Mouse (Mus musculus): Measurements from ENCODE around the gene Gm10563. TPM values are rescaled to one million over a fixed set of nuclear protein-coding genes. Genes with fewer than 3 reads are reported as not detected.

Gene Gm10563
- polyA plus RNA-seq, 1 experiment from 2014 or later, result not detected

- Histone ChIP-seq H3K4me1 (ENCODE audit: control insufficient read depth, insufficient read depth, low read length) (peaks cover 19% of the 10 kb centered on the region; the same call in 1 of the 2 replicates), H3K4me3 (ENCODE audit: low read depth, low read length) (peak overlapping the region; percentile 24), H3K9ac (ENCODE audit: low read length) (peak overlapping the region; percentile 14), H3K27ac (ENCODE audit: low read depth, low read length) (no peak overlapping the region), H3K4me2 (ENCODE audit: low read depth) (peak overlapping the region; percentile 32), H3K9me3 (ENCODE audit: control insufficient read depth, low read length) (no peaks in the 10 kb centered on the region), H3K36me3 (ENCODE audit: control insufficient read depth, insufficient read depth, low read length) (peaks cover 8% of the 10 kb centered on the region), H3K27me3 (ENCODE audit: control insufficient read depth, insufficient read depth, low read length) (peaks cover 53% of the 10 kb centered on the region)
- ATAC-seq (ENCODE audit: insufficient read depth, low FRiP score, low TSS enrichment) (no peak), DNase-seq (ENCODE audit: low spot score) (peak; percentile 54)
- 2% methylated on average over 52 of the region's 52 CpGs for WGBS
These were observed 9.5 kb upstream of the Gm10563 start for GRCm38 (mm10) chr4:155654456-155655298.

DNA sequence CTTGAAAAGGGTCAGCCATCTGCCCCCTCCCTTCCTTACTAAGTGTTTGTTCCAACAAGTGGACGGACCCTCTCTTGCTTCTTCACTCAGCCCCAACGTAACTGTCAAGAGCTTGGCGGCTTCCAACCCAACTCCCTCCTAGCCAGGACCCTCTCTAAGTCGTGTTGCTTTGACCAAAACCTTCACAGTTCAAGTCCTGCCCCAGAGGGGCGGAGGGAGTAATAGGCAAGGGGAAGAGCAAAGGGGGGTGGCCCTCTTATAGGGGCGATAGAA, 8.9 kb upstream of the Gm10563 start:
- Histone ChIP-seq H3K4me3 (ENCODE audit: low read depth, low read length) (peak overlapping the region; percentile 24), H3K4me2 (ENCODE audit: low read depth) (peak overlapping the region; percentile 32; the same call in 1 of the 2 replicates), H3K9me3 (ENCODE audit: control insufficient read depth, low read length) (no peaks in the 10 kb centered on the region), H3K27me3 (ENCODE audit: control insufficient read depth, insufficient read depth, low read length) (peaks cover 53% of the 10 kb centered on the region), H3K9ac (ENCODE audit: low read length) (no peak overlapping the region), H3K27ac (ENCODE audit: low read depth, low read length) (no peak overlapping the region), H3K36me3 (ENCODE audit: control insufficient read depth, insufficient read depth, low read length) (peaks cover 12% of the 10 kb centered on the region), H3K4me1 (ENCODE audit: control insufficient read depth, insufficient read depth, low read length) (peaks cover 19% of the 10 kb centered on the region; the same call in 1 of the 2 replicates)
- ATAC-seq (ENCODE audit: insufficient read depth, low FRiP score, low TSS enrichment), result no peak
- no peak for DNase-seq (ENCODE audit: low spot score)
- WGBS, result 2% methylated on average over 6 of the region's 6 CpGs

DNA sequence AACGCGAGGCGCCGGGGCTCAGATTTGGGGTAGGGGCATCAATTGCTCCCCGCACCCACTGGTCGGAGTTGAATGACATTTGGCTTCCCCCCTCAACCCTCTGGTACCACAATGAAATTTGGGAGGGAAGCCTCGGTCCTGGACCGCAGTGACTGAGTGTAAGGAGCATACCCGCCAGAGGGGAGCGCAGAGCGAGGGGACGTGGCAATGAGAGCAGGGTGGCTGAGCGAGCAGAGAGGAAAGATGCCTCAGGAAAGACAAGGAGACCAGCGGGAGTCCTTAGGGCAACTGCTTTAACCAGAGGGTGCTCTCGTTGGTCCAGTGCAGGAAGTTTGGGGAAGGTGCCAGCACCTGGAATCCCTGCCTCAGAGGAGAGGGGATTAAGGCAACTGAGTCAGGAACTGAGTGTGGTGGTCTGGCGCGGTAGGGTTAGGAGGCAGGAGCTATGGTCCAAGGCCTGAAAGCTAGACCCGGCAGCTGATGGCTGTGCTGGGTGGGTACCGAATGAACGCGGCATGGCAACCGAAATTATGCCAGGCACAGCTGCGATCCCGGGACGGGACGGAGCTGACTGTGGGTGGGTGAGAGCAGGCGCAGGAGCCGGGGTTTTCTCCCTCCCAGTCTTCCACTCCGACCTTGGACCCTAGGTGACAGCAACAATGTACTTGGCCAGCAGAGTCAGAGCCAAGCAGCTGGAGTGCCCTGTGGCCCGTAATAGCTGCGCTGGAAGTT, 8.4 kb upstream of the Gm10563 start:
- ATAC-seq (ENCODE audit: insufficient read depth, low FRiP score, low TSS enrichment), result no peak; the same call in 1 of the 2 replicates
- peaks cover 15% of the 10 kb centered on the region for H3K36me3 ChIP-seq (ENCODE audit: control insufficient read depth, insufficient read depth, low read length)
- 2% methylated on average over 31 of the region's 31 CpGs for WGBS

GRCm38 (mm10) chr4:155653086-155653450, 7.9 kb upstream of the Gm10563 start, which contains the start of gene Mmp23:
TSS of gene Mmp23 (minus strand) at chr4:155653384.
- H3K9me3 ChIP-seq (ENCODE audit: control insufficient read depth, low read length), result no peaks in the 10 kb centered on the region
- H3K4me3 ChIP-seq (ENCODE audit: low read depth, low read length), result peak within 1 kb of the TSS; percentile 31
- peak within 1 kb of the TSS; percentile 49 for H3K9ac ChIP-seq (ENCODE audit: low read length)
- H3K4me2 ChIP-seq (ENCODE audit: low read depth), result peak within 1 kb of the TSS; percentile 59
- WGBS, result under 1% methylated on average over 33 of the region's 33 CpGs
- H3K27me3 ChIP-seq (ENCODE audit: control insufficient read depth, insufficient read depth, low read length), result peaks cover 53% of the 10 kb centered on the region
- peak; percentile 72 for DNase-seq (ENCODE audit: low spot score)
- H3K27ac ChIP-seq (ENCODE audit: low read depth, low read length), result no peak within 1 kb of the TSS
- peaks cover 20% of the 10 kb centered on the region for H3K36me3 ChIP-seq (ENCODE audit: control insufficient read depth, insufficient read depth, low read length)
- peak; percentile 64; the same call in 1 of the 2 replicates for ATAC-seq (ENCODE audit: insufficient read depth, low FRiP score, low TSS enrichment)
- H3K4me1 ChIP-seq (ENCODE audit: control insufficient read depth, insufficient read depth, low read length), result peaks cover 19% of the 10 kb centered on the region; the same call in 1 of the 2 replicates

More for the DNA sequence above, 8.4 kb upstream of the Gm10563 start:
- peak overlapping the region; percentile 31 for H3K4me3 ChIP-seq (ENCODE audit: low read depth, low read length)
- no peaks in the 10 kb centered on the region for H3K9me3 ChIP-seq (ENCODE audit: control insufficient read depth, low read length)
- H3K4me1 ChIP-seq (ENCODE audit: control insufficient read depth, insufficient read depth, low read length), result peaks cover 19% of the 10 kb centered on the region; the same call in 1 of the 2 replicates
- no peak overlapping the region for H3K27ac ChIP-seq (ENCODE audit: low read depth, low read length)
- DNase-seq (ENCODE audit: low spot score), result peak; percentile 59
- peak overlapping the region; percentile 49 for H3K9ac ChIP-seq (ENCODE audit: low read length)
- H3K4me2 ChIP-seq (ENCODE audit: low read depth), result peak overlapping the region; percentile 59
- H3K27me3 ChIP-seq (ENCODE audit: control insufficient read depth, insufficient read depth, low read length), result peaks cover 53% of the 10 kb centered on the region

- H3K4me1 ChIP-seq (ENCODE audit: control insufficient read depth, insufficient read depth, low read length), result peaks cover 19% of the 10 kb centered on the region; the same call in 1 of the 2 replicates
- H3K27ac ChIP-seq (ENCODE audit: low read depth, low read length), result no peak overlapping the region
- peak overlapping the region; percentile 59 for H3K4me2 ChIP-seq (ENCODE audit: low read depth)
- H3K36me3 ChIP-seq (ENCODE audit: control insufficient read depth, insufficient read depth, low read length), result peaks cover 26% of the 10 kb centered on the region
- ATAC-seq (ENCODE audit: insufficient read depth, low FRiP score, low TSS enrichment) (no peak; the same call in 1 of the 2 replicates), DNase-seq (ENCODE audit: low spot score) (no peak)
- H3K9ac ChIP-seq (ENCODE audit: low read length), result peak overlapping the region; percentile 49
- H3K27me3 ChIP-seq (ENCODE audit: control insufficient read depth, insufficient read depth, low read length), result peaks cover 53% of the 10 kb centered on the region
- WGBS, result 20% methylated on average over 36 of the region's 36 CpGs
- peak overlapping the region; percentile 31 for H3K4me3 ChIP-seq (ENCODE audit: low read depth, low read length)
- no peaks in the 10 kb centered on the region for H3K9me3 ChIP-seq (ENCODE audit: control insufficient read depth, low read length)
These were observed 7.3 kb upstream of the Gm10563 start for GRCm38 (mm10) chr4:155652283-155653085.

DNA sequence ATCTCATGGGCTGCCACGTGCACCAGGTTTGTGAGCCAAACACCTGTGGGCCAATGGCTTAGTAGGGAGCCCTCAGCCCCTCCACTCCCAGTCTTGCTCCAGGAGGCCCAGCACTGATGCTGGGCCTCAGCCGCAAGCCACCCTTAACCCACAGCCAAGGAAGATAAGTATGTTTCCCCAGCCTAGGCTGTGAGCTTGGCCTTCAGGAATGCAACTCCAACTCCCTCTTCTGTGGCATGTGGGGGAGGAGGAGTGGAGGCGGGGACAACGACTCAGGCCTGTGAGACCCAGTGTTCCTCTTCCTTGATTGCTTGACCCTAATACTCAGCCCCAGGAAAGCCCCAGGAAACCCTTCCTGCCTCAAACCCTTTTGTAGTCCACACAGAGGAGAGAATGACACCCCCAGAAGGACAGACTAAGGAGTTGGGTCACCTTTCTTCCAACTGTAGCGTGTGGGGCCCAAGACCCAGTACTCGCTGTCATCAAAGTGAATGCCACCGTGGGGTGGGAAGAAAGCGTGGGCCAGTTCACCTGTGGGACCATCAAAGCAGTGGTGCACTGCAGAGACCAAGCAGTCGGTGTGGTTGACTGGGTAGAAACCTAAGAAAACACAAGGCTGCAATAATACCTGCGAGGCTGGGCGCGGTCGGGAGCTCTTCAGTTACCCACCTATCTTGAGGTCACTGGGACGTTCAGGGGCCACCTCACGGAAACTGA, 6.5 kb upstream of the Gm10563 start:
- H3K36me3 ChIP-seq (ENCODE audit: control insufficient read depth, insufficient read depth, low read length), result peaks cover 28% of the 10 kb centered on the region
- no peak overlapping the region for H3K4me3 ChIP-seq (ENCODE audit: low read depth, low read length)
- H3K4me1 ChIP-seq (ENCODE audit: control insufficient read depth, insufficient read depth, low read length), result peaks cover 19% of the 10 kb centered on the region; the same call in 1 of the 2 replicates
- H3K9me3 ChIP-seq (ENCODE audit: control insufficient read depth, low read length), result no peaks in the 10 kb centered on the region
- 67% methylated on average over 15 of the region's 15 CpGs for WGBS
- DNase-seq (ENCODE audit: low spot score), result no peak
- no peak overlapping the region for H3K27ac ChIP-seq (ENCODE audit: low read depth, low read length)
- H3K4me2 ChIP-seq (ENCODE audit: low read depth), result no peak overlapping the region
- no peak overlapping the region for H3K9ac ChIP-seq (ENCODE audit: low read length)
- ATAC-seq (ENCODE audit: insufficient read depth, low FRiP score, low TSS enrichment), result no peak
- peaks cover 53% of the 10 kb centered on the region for H3K27me3 ChIP-seq (ENCODE audit: control insufficient read depth, insufficient read depth, low read length)

- peaks cover 28% of the 10 kb centered on the region for H3K36me3 ChIP-seq (ENCODE audit: control insufficient read depth, insufficient read depth, low read length)
- H3K4me2 ChIP-seq (ENCODE audit: low read depth), result no peak overlapping the region
- H3K27ac ChIP-seq (ENCODE audit: low read depth, low read length), result no peak overlapping the region
- ATAC-seq (ENCODE audit: insufficient read depth, low FRiP score, low TSS enrichment) (no peak), DNase-seq (ENCODE audit: low spot score) (no peak)
- WGBS, result 91% methylated on average over 11 of the region's 11 CpGs
- no peak overlapping the region for H3K4me3 ChIP-seq (ENCODE audit: low read depth, low read length)
- H3K27me3 ChIP-seq (ENCODE audit: control insufficient read depth, insufficient read depth, low read length), result peaks cover 31% of the 10 kb centered on the region
- no peaks in the 10 kb centered on the region for H3K9me3 ChIP-seq (ENCODE audit: control insufficient read depth, low read length)
- peaks cover 13% of the 10 kb centered on the region; the same call in 1 of the 2 replicates for H3K4me1 ChIP-seq (ENCODE audit: control insufficient read depth, insufficient read depth, low read length)
- no peak overlapping the region for H3K9ac ChIP-seq (ENCODE audit: low read length)
These were observed 4.1 kb upstream of the Gm10563 start for GRCm38 (mm10) chr4:155649355-155649754.

- WGBS, result 98% methylated on average over 5 of the region's 5 CpGs
These were observed 513 bp upstream of the Gm10563 start for GRCm38 (mm10) chr4:155645721-155646120.

More at GRCm38 (mm10) chr4:155645721-155646120, 513 bp upstream of the Gm10563 start:
- H3K4me1 ChIP-seq (ENCODE audit: control insufficient read depth, insufficient read depth, low read length), result no peaks in the 10 kb centered on the region
- no peak for ATAC-seq (ENCODE audit: insufficient read depth, low FRiP score, low TSS enrichment)
- no peaks in the 10 kb centered on the region for H3K27me3 ChIP-seq (ENCODE audit: control insufficient read depth, insufficient read depth, low read length)
- no peak overlapping the region for H3K9ac ChIP-seq (ENCODE audit: low read length)
- H3K9me3 ChIP-seq (ENCODE audit: control insufficient read depth, low read length), result no peaks in the 10 kb centered on the region
- DNase-seq (ENCODE audit: low spot score), result no peak
- H3K36me3 ChIP-seq (ENCODE audit: control insufficient read depth, insufficient read depth, low read length), result peaks cover 50% of the 10 kb centered on the region
- no peak overlapping the region for H3K27ac ChIP-seq (ENCODE audit: low read depth, low read length)
- no peak overlapping the region for H3K4me2 ChIP-seq (ENCODE audit: low read depth)
- H3K4me3 ChIP-seq (ENCODE audit: low read depth, low read length), result no peak overlapping the region
